Mouse (Mus musculus) midbrain, embryonic 14.5 days (tissue): ENCODE results near the gene Pvalb. TPM values are rescaled to one million over a fixed set of nuclear protein-coding genes. Genes with fewer than 3 reads are reported as not detected.
A peak's percentile ranks its signal among the peaks of the same experiment; 100 is the strongest.

Experiments
- ATAC-seq: fragments of 200-750 bp; cut with Nextera tagmentation; 2 replicates; pipeline ENCODE4 v1.8.0; 2017; ENCODE audit warnings: moderate number of reproducible peaks, moderate library complexity; ENCODE audit not compliant: low FRiP score, low TSS enrichment
- DNase-seq: peaks from one replicate; pipeline ENCODE4 v3.0.0-alpha.2; 2015
- H3K27ac ChIP-seq: fragments of 300-500 bp; sonication (generic); replicated peaks from 2 replicates; pipeline ENCODE4 v1.5.1; 2014; ENCODE audit warnings: mild to moderate bottlenecking, low read depth, low read length, moderate library complexity
- H3K27me3 ChIP-seq: fragments of 300-500 bp; sonication (generic); 2 replicates; pipeline ENCODE4 v1.6.1; 2014; ENCODE audit warnings: low read length, control low read depth, mixed read lengths; ENCODE audit not compliant: control insufficient read depth, insufficient read depth
- H3K36me3 ChIP-seq: fragments of 300-500 bp; sonication (generic); 2 replicates; pipeline ENCODE4 v1.6.1; 2014; ENCODE audit warnings: low read length, control low read depth; ENCODE audit not compliant: control insufficient read depth, insufficient read depth
- H3K4me1 ChIP-seq: fragments of 300-500 bp; sonication (generic); 2 replicates; pipeline ENCODE4 v1.6.1; 2014; ENCODE audit warnings: mild to moderate bottlenecking, antibody characterized with exemption, low read length, control low read depth; ENCODE audit not compliant: control insufficient read depth, insufficient read depth
- H3K4me2 ChIP-seq: fragments of 300-500 bp; sonication (generic); 2 replicates; pipeline ENCODE4 v1.6.1; 2014; ENCODE audit warnings: mild to moderate bottlenecking, low read length, moderate library complexity
- H3K4me3 ChIP-seq: fragments of 300-500 bp; sonication (generic); replicated peaks from 2 replicates; pipeline ENCODE4 v1.5.1; 2014; ENCODE audit warnings: low read depth, low read length
- H3K9ac ChIP-seq: fragments of 300-500 bp; sonication (generic); replicated peaks from 2 replicates; pipeline ENCODE4 v1.6.1; 2014; ENCODE audit warnings: mild to moderate bottlenecking, low read length, moderate library complexity
- H3K9me3 ChIP-seq: fragments of 300-500 bp; sonication (generic); 2 replicates; pipeline ENCODE4 v1.6.1; 2016; ENCODE audit warnings: low read length, control low read depth, mixed read lengths; ENCODE audit not compliant: control insufficient read depth
- WGBS: fragments of 180-500 bp; shearing (Covaris S2); extraction: QIAGEN DNeasy Blood & Tissue Kit; methylation state at CpG from one replicate; pipeline ENCODE4 v1.1.7; 2014; 5-methylcytosine and 5-hydroxymethylcytosine counted together
- polyA plus RNA-seq: library from polyadenylated mRNA; unstranded; fragments of >200 nt; fragmentation: Nextera tagmentation; extraction: Ambion mirVana; gene quantifications from 2 replicates; pipeline ENCODE4 v1.2.1, GENCODE M21; 2014

Pvalb gene
- polyA plus RNA-seq, 1 experiment from 2014 or later = 7.2 TPM

DNA sequence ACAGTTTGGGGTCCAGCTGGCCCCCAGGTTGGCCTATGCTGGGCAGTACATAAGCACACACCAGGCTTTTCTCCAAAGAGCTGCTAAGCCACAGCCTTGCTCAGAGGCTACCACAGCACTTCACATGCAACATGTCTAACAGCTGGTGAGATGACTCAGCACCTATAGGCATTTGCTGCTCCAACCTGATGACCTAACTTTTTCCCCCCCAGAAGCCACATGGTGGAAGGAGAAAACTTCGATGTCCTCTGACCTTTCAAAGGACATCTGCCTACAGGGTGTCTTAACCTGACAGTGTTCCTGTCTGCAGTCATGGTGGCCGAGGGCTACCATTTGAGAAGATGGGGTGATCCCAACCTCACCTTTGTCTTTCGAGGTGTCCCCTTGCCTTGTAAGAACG, 20.6 kb downstream of the Pvalb start:
- H3K4me3 ChIP-seq = no peak overlapping the region
- peaks cover 14% of the 10 kb centered on the region for H3K4me1 ChIP-seq
- no peaks in the 10 kb centered on the region for H3K36me3 ChIP-seq
- DNase-seq (no peak), ATAC-seq (no peak)
- 93% methylated on average over 4 of the region's 4 CpGs for WGBS
- H3K9ac ChIP-seq = no peak overlapping the region
- H3K27me3 ChIP-seq = no peaks in the 10 kb centered on the region
- no peak overlapping the region for H3K4me2 ChIP-seq
- H3K9me3 ChIP-seq = no peaks in the 10 kb centered on the region
- H3K27ac ChIP-seq = no peak overlapping the region

DNA sequence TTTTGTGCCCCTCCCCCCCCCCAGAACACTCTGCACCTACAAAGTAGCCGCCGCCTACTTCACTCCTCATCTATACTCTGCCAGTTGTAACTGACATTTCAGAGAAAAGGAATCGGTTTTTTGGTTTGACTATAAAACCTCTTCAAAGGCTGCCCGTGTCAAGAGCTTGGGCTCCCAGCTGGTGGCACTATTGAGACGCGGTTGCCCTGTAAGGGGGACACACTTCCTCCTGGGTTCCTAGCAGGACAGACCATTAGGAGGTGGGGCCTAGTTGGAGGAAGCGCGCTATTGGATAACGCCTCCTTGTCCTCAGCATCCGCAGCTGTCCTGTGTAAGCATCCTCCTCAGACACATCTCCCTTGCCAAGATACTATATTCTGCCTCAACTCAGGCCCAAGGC, 21.3 kb downstream of the Pvalb start:
- Histone ChIP-seq H3K4me1 (peaks cover 14% of the 10 kb centered on the region), H3K9ac (no peak overlapping the region), H3K4me2 (no peak overlapping the region), H3K27me3 (no peaks in the 10 kb centered on the region; the same call in 1 of the 2 replicates), H3K27ac (no peak overlapping the region), H3K4me3 (no peak overlapping the region), H3K9me3 (no peaks in the 10 kb centered on the region), H3K36me3 (no peaks in the 10 kb centered on the region)
- WGBS = 2% methylated on average over 10 of the region's 10 CpGs
- DNase-seq (peak; percentile 81), ATAC-seq (no peak; the same call in 1 of the 2 replicates)

DNA sequence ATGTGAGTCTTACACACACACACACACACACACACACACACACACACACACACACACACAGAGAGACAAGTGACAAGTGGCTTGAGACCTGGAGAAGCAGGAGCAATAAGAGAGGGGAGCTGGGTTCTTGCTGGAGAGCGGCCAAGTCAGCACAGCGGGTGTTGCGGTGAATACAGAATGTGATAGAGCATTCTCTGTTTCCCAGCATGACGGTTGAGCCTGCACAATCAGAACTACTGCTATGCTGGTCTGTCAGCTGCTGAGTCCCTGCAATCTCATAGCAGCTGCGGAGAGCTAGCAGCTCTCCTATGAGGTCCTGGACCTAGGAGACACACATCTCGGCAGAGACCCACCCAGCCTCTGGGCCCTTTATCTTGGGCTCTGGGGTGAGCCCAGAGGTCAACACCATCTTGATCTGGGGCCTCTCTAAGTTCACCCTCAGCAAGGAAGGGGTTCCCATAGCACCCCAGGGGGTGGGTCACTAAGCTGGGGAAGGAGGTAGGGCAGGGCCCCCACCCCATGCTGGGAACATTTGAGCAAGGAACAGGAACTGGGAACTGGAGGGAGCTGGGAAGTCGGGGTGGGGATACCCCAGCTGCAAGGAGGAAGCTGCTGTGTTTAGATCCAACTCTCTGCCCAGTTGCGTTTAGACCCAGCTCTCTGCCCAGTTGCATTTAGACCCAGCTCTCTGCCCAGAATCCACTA, 24.3 kb downstream of the Pvalb start:
- H3K4me1 ChIP-seq = peaks cover 19% of the 10 kb centered on the region
- H3K4me3 ChIP-seq = no peak overlapping the region
- peak overlapping the region; percentile 80 for H3K27ac ChIP-seq
- H3K4me2 ChIP-seq = no peak overlapping the region
- no peaks in the 10 kb centered on the region; the same call in 1 of the 2 replicates for H3K27me3 ChIP-seq
- WGBS = 21% methylated on average over 8 of the region's 8 CpGs
- H3K9me3 ChIP-seq = no peaks in the 10 kb centered on the region
- DNase-seq (peak; percentile 88), ATAC-seq (peak; percentile 56)
- no peak overlapping the region for H3K9ac ChIP-seq
- no peaks in the 10 kb centered on the region for H3K36me3 ChIP-seq

DNA sequence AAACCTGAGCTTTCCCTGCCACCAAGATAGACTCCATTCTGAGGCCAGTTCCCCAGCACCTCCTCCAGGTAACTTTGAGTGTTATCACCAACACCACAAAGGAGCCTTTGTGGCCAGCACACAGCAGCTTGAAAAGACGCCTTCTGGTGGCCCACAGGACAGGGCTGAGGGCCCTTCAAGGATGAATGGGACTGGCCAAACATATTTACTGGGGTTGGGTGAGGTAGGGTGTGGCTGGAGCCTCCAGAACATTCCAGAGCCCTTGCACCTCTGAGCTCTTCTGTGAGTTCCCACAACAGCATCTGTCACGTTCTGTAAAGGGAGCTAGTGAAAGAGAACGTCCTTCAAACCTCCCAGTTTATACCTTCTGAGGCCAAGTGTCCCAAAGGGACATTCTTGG, 26.4 kb downstream of the Pvalb start:
- no peaks in the 10 kb centered on the region for H3K36me3 ChIP-seq
- no peak overlapping the region for H3K4me3 ChIP-seq
- H3K27me3 ChIP-seq = no peaks in the 10 kb centered on the region; the same call in 1 of the 2 replicates
- DNase-seq (no peak), ATAC-seq (no peak)
- H3K27ac ChIP-seq = no peak overlapping the region
- H3K4me1 ChIP-seq = peaks cover 23% of the 10 kb centered on the region
- H3K9ac ChIP-seq = no peak overlapping the region
- WGBS = 78% methylated on average over 3 of the region's 3 CpGs
- H3K4me2 ChIP-seq = no peak overlapping the region
- no peaks in the 10 kb centered on the region for H3K9me3 ChIP-seq

DNA sequence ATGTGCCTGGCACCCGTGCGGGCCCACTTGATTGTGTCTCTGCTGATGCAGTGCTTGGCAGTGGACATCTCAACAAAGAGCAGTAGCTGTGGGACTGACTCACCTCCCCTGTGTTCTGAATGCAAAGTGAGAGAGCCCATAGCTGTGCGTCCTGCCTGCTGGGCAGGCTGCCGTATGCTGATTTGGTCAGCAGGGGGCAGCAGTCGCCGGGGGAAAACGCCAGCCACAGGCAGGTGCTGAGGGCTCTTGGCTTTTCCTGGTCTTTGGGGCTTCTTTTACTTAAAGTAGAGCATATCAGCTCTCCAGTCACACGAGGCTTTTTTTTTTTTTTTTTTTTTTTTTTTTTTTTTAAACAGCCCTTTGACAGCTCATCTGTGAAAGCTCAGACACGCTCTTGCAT, 27.8 kb downstream of the Pvalb start:
- no peaks in the 10 kb centered on the region for H3K9me3 ChIP-seq
- peak overlapping the region; percentile 29; the same call in 1 of the 2 replicates for H3K4me2 ChIP-seq
- no peaks in the 10 kb centered on the region; the same call in 1 of the 2 replicates for H3K27me3 ChIP-seq
- peak; percentile 89 for DNase-seq
- H3K4me1 ChIP-seq = peaks cover 26% of the 10 kb centered on the region
- no peak for ATAC-seq
- no peak overlapping the region for H3K4me3 ChIP-seq
- peak overlapping the region; percentile 17; the same call in 1 of the 2 replicates for H3K9ac ChIP-seq
- peak overlapping the region; percentile 45; the same call in 1 of the 2 replicates for H3K27ac ChIP-seq
- WGBS = 4% methylated on average over 9 of the region's 9 CpGs
- no peaks in the 10 kb centered on the region for H3K36me3 ChIP-seq

DNA sequence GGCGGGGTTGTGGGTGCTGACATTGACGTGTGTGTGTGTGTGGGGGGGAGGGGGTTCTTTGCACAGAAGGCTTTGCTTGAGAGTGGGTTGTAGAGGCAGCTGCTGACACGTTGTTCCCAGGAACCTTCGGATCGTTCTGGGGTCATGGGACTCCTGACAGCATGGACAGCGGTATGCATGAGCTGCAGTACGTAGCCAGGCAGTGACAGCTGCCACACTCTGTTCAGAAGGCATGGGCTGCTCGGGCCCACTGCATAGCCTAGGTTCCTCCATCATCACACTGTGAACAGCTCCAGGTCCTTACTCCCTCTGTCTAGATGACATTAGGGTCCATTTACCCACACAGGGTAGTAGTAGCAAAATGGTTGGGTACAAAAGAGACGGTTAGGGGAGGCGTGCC, 28.9 kb downstream of the Pvalb start:
- no peak overlapping the region for H3K4me3 ChIP-seq
- DNase-seq (no peak), ATAC-seq (no peak)
- H3K27me3 ChIP-seq = no peaks in the 10 kb centered on the region; the same call in 1 of the 2 replicates
- no peaks in the 10 kb centered on the region for H3K36me3 ChIP-seq
- 73% methylated on average over 10 of the region's 10 CpGs for WGBS
- H3K9me3 ChIP-seq = no peaks in the 10 kb centered on the region
- no peak overlapping the region for H3K4me2 ChIP-seq
- H3K27ac ChIP-seq = no peak overlapping the region
- no peak overlapping the region for H3K9ac ChIP-seq
- H3K4me1 ChIP-seq = peaks cover 35% of the 10 kb centered on the region

DNA sequence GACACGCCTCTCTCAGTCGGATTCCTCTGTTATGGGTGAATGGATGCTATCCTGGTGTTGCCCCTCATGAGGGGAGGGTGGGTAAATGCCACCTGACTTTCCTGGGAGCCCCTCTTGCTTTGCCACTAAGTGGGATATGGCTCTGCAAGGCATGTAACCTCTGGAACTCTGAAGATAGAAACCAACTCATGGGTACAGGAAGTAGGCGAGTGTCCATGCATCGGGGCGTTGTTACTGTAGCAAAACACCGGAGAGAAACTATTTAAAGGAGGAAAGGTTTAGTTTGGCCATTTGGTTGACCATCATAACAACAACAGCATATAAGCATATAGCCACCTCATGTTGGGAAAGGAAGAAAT, 31.3 kb downstream of the Pvalb start:
- Histone ChIP-seq H3K9ac (peak overlapping the region; percentile 54), H3K9me3 (no peaks in the 10 kb centered on the region), H3K27me3 (no peaks in the 10 kb centered on the region), H3K4me2 (peak overlapping the region; percentile 56), H3K36me3 (no peaks in the 10 kb centered on the region), H3K4me1 (peaks cover 28% of the 10 kb centered on the region), H3K27ac (peak overlapping the region; percentile 88), H3K4me3 (peak overlapping the region; percentile 38)
- no peak for DNase-seq
- no peak for ATAC-seq
- 71% methylated on average over 6 of the region's 6 CpGs for WGBS

DNA sequence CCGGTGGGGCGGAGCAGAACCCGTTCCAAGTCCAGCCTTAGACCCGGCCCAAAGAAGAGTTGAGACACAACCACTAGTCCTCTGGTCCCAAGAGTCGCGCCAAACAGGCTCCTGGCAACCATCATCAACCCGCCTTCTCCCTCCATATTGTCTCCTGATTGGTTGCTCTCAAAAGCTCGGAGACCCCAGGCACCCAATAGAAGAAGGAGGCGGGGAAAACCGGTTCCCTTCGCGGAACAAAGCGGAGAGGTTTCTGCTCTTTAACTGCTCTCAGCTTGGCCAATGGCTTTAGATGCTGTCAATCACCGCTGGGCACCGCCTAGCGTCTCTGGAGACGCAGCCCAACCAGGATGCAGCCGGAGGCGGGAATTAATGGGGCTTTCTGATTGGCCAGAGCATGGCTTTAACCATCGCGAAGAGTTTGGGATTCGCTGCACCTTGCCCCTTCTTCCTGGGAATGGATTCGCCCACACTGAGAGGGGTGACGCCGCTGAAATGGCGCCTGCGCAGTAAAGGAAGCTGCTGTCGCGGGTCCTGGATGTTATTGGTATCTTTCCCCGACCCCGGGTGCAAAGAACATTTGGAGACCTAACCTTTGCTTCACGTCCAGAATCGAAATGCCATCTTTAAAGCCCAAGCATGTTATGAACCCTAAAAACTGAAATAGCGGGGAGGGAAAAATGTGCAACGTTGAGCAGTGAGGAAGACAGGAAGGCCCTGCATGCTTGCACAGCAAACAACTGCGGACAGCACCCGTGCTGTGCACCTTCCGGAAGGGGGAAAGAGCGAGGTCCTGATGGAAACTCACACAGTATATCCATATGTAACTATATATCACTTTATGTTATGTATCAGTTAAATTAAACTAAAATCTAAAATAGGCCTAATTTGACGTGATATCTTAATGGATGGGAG, 32.0 kb downstream of the Pvalb start, which contains the start of gene Ift27:
TSS of gene Ift27 (minus strand) at position 136 of the 915 bp plus-strand sequence.
- peak within 1 kb of the TSS; percentile 59 for H3K4me3 ChIP-seq
- H3K36me3 ChIP-seq = no peaks in the 10 kb centered on the region
- peak within 1 kb of the TSS; percentile 88 for H3K27ac ChIP-seq
- peak within 1 kb of the TSS; percentile 95 for H3K4me2 ChIP-seq
- 1% methylated on average over 40 of the region's 40 CpGs for WGBS
- peak; percentile 100 for DNase-seq
- peaks cover 28% of the 10 kb centered on the region for H3K4me1 ChIP-seq
- peak; percentile 96 for ATAC-seq
- peak within 1 kb of the TSS; percentile 70 for H3K9ac ChIP-seq
- H3K27me3 ChIP-seq = no peaks in the 10 kb centered on the region
- no peaks in the 10 kb centered on the region for H3K9me3 ChIP-seq
